24 mouse cellular contexts compared by ENCODE assay signal in genomic region chr3:85332276-85332675, GRCm38 (mm10).
DNase-seq lines count a peak whose midpoint lies in the region; TF ChIP-seq lines count a peak whose summit lies in the region.
"Had no signal": no experiment of that assay in that cellular context is flagged by ENCODE, and none has a peak within 500 bp of the region (broad histone marks: within the 10 kb centered on the region; RNA-seq: fewer than 3 reads in every experiment).

No protein-coding gene starts in this region.

- no peak overlapping the region for H3K27ac ChIP-seq in left cerebral cortex, adult 2 months
- H3K27ac ChIP-seq: embryonic facial prominence, embryonic 12.5 days; embryonic facial prominence, embryonic 15.5 days; gastrocnemius, adult 2 months; heart, embryonic 10.5 days; heart, embryonic 13.5 days; hindbrain, embryonic 14.5 days; hindbrain, postnatal 0 days had no signal

- intact Hi-C loops in left cerebral cortex, adult 2 months (cut with DNase I), result no loop called here

- DNase-seq in adrenal gland, adult 8-10 months, result peak; percentile 15
- no peak for DNase-seq in adrenal gland, postnatal 10 days
- DNase-seq in 3134 (ENCODE audit: extremely low read depth, insufficient read length, low spot score), result peak; percentile 57
- DNase-seq in 416B (ENCODE audit: low read depth), result peak; percentile 76
- DNase-seq in left cerebral cortex, adult 2 months (ENCODE audit: extremely low spot score in 1 of 2, low spot score in 2 of 2), result no peak
- no peak for DNase-seq in lung, postnatal 10 days
- DNase-seq: cerebellum, adult 11 months; cerebellum, adult 2 months; cerebellum, adult 9-11 months; cerebellum, postnatal 25 days; forebrain, postnatal 0 days; gastrocnemius, adult 2 months; gastrocnemius, postnatal 14 days; heart, adult 18-20 months; heart, postnatal 14 days; heart, postnatal 4 days; kidney, adult 18-20 months; kidney, adult 9 months had no signal

- TF ChIP-seq CTCF in left cerebral cortex, adult 2 months (IDR thresholded peaks at IDR 0.05), result no peak

- H3K4me3 ChIP-seq in left cerebral cortex, adult 2 months, result no peak overlapping the region
- H3K4me3 ChIP-seq: embryonic facial prominence, embryonic 12.5 days; embryonic facial prominence, embryonic 15.5 days; gastrocnemius, adult 2 months; heart, embryonic 10.5 days; heart, embryonic 13.5 days had no signal

Comparison
In these comparisons a context has a peak if more than half of its experiments do, and no peak if none do; other contexts are left out.
1. DNase-seq: peak in adrenal gland, adult 8-10 months (single experiment), 3134 (single experiment) and 416B (single experiment); none in adrenal gland, postnatal 10 days (single experiment), left cerebral cortex, adult 2 months (0 of 2) and lung, postnatal 10 days (single experiment).